Mouse (Mus musculus): Measurements from ENCODE around the gene Capn8.
"Not testable (repeated sequence)": the region's sequence is repeated elsewhere in the genome, so short reads cannot be mapped to it uniquely, and the experiment has no call there.

The Capn8 gene

DNA sequence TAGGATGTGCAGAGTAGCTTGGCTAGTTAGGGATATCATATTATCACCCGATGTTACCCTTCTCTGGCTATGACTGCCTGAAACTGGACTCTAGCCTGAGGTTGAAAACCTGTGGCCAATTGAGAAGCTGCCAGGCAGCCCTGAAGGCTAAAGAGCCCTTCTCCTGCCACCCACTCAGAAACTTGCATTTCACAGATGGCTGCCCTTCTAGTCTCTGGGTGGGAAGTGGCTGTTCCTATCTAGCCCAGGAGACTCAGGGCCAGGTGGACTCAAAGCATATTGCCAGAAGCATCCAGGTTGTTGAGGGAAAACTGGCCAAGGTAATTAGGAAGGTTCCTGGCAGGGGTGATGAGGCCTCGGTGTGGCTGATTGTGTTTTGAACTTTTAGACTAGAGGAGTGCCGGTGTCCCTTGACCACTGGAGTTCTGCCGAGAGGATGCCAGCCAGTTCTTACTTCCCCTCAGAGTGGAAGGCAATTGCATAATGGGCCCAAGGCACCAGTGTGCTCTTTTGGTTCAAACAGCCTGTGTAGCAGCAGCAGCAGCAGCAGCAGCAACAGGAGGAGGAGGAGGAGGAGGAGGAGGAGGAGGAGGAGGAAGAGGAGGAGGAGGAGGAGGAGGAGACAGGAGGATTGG lies 45.0 kb downstream of the Capn8 start:
- no peak for DNase-seq (ENCODE audit: inconsistent age in 2 of 2, low spot score in 1 of 2)

DNA sequence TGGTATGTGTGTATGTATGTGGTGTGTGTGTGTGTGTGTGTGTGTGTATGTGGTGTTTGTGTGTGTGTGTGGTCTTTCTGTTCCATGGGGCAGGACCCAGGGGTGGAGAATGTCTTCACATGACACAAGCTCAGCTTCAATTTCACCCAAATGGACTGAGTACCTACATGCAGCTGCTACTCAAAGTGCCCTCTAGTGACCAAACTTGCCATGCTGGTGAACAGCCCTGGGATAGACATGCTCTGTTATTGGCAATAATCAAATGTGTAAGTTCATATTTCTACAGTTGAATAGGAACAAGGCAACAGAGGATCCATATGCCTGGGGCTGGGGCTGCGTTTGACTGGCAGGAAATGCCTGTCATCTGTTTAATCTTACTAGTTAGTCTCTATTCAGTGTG lies 50.7 kb downstream of the Capn8 start:
- peak in 1 of 2 experiments; percentile 46 for DNase-seq (ENCODE audit: inconsistent age in 2 of 2, low spot score in 1 of 2)

- DNase-seq (ENCODE audit: inconsistent age in 2 of 2, low spot score in 1 of 2), result no peak
These were observed 53.6 kb downstream of the Capn8 start for GRCm38 (mm10) chr1:182618200-182618947.

DNA sequence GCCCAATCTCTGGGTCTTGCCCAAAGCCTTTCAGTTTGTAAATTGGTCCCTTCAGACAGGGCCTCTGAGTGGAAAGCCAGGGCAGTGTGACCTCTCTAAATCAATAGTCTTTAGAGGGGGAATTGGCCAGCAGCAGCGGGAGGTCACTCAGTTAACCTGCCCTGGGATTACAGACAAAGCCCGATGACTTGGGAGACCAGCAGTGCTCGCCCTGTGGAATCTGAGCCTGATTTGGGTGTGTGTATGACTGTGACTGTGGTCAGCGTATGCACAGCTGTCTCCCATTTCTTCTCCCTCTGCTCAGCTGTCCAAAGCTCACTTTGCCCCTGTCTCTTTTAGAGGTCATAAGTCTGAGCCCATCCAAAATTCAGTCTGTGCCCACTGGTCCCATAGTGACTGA lies 55.7 kb downstream of the Capn8 start:
- DNase-seq (ENCODE audit: inconsistent age in 2 of 2, low spot score in 1 of 2), result no peak

- DNase-seq (ENCODE audit: inconsistent age in 2 of 2, low spot score in 1 of 2), result peak; percentile 28 to 70
These were observed 56.4 kb downstream of the Capn8 start for GRCm38 (mm10) chr1:182621256-182621655.

DNA sequence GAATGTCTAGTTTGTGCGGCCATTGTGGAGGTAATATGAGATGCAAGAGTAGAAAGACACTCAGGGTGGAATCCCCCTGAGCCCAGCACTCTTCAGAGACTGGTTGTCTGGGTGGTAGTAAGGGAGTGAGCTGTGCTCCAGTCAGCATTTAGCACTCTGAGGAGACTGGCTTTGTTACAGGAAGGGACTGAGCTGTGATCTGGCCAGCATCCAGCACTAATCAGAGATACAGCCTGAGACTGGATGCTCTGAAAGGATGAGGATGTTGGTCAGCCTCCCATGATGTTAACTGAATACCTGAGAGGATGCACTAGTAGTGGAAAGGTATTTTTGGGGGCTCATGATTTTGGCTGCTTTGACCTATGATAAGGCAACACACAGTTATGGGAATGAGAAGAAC lies 61.4 kb downstream of the Capn8 start:
- no peak for DNase-seq (ENCODE audit: inconsistent age in 2 of 2, low spot score in 1 of 2)

- no peak for DNase-seq (ENCODE audit: inconsistent age in 2 of 2, low spot score in 1 of 2)
These were observed 64.4 kb downstream of the Capn8 start for GRCm38 (mm10) chr1:182629228-182629627.

GRCm38 (mm10) chr1:182633712-182634294 lies 69.0 kb downstream of the Capn8 start:
- DNase-seq (ENCODE audit: inconsistent age in 2 of 2, low spot score in 1 of 2), result no peak

DNA sequence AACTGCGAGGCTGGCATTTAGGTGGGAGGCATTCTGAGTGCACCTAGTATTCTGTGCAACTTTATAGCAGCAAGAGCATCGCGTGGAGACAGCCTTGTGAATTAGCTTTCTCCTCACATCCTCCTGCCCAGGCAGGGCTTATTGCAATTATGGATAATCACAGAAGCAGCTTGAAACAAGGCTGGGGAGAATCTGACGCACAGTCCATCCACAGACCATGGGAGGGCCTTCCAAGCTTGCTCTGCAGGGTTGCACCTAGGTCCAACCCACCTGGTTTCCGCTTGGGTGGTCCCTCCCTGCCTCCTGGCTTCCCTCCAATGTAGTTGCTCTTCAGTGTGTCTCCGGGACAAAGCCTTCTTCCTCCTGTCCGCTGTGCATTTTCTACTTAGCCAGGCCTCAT lies 74.2 kb downstream of the Capn8 start:
- DNase-seq (ENCODE audit: inconsistent age in 2 of 2, low spot score in 1 of 2), result no peak

- DNase-seq (ENCODE audit: inconsistent age in 2 of 2, low spot score in 1 of 2), result peak in 1 of 2 experiments; percentile 46
These were observed 74.6 kb downstream of the Capn8 start for GRCm38 (mm10) chr1:182639456-182639855.

DNA sequence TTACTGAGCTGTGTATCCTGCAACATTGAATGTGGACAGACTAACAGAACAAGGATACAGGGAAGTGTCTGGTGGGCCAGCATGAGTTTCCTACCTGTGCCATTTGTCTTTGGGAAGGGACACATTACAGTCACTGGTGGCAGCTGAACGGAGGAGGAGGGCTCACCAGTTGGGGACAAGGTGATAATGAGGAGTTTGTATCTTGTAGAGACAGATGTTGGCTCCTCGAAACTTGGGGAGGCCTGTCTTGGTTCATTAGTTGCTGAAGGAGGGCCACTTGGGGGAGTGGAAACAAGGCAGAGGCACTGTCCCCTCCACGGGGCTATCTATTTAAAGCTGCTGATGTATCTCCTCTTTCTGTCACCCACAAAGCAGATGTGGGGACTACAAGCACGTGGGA lies 75.3 kb downstream of the Capn8 start:
- no peak for DNase-seq (ENCODE audit: inconsistent age in 2 of 2, low spot score in 1 of 2)

GRCm38 (mm10) chr1:182642779-182643178 lies 78.0 kb downstream of the Capn8 start:
- DNase-seq (ENCODE audit: inconsistent age in 2 of 2, low spot score in 1 of 2), result no peak

- not testable (repeated sequence) for DNase-seq (ENCODE audit: inconsistent age in 2 of 2, low spot score in 1 of 2)
These were observed 79.6 kb downstream of the Capn8 start for GRCm38 (mm10) chr1:182644418-182644817.

DNA sequence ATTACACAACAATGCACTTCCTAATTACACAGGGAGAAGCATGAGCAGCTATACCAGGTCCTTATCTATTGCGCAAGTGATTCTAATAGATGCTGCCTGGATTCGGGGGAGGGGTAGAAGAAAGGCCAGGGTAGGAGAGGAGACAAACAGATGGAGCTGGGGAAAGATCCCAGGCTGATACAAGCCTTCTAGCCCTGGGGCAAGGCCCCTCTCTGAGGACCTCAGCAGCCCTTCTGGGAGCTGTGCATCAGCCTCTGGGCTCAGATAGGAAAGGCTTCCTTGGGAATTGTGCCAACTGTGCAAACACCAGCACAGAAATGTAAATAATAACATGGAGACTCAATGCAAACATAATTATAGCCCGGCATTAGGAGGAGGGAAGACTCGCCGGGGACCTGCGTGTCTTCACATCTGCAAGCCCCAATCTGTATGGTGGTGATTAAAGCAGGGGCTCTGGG lies 80.4 kb downstream of the Capn8 start:
- no peak for DNase-seq (ENCODE audit: inconsistent age in 2 of 2, low spot score in 1 of 2)

- no peak for DNase-seq (ENCODE audit: inconsistent age in 2 of 2, low spot score in 1 of 2)
These were observed 82.0 kb downstream of the Capn8 start for GRCm38 (mm10) chr1:182646796-182647195.

DNA sequence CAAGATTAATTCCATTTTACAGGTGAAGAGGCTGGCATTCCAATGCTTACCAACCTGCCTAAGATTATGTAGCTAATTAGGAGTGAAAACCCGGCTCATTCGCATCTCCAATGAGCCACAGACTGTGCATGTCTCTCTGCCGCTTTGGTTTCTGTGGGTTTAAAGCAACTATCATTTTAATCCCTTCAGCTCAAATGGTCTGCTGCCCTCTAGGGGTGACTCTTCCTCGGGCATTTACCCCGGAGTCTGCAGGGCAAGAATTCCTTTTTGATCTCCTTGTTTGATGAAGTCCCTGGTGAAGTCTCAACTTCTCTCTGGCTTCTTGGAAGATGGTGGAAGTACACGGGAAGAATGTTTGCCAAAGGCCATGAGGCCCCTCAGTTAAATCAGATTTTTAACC lies 93.0 kb downstream of the Capn8 start:
- peak; percentile 59 to 89 for DNase-seq (ENCODE audit: inconsistent age in 2 of 2, low spot score in 1 of 2)

- DNase-seq (ENCODE audit: inconsistent age in 2 of 2, low spot score in 1 of 2), result no peak
These were observed 95.6 kb downstream of the Capn8 start for GRCm38 (mm10) chr1:182660365-182660764.

GRCm38 (mm10) chr1:182663671-182664070 lies 98.9 kb downstream of the Capn8 start:
- peak; percentile 55 to 63 for DNase-seq (ENCODE audit: inconsistent age in 2 of 2, low spot score in 1 of 2)

DNA sequence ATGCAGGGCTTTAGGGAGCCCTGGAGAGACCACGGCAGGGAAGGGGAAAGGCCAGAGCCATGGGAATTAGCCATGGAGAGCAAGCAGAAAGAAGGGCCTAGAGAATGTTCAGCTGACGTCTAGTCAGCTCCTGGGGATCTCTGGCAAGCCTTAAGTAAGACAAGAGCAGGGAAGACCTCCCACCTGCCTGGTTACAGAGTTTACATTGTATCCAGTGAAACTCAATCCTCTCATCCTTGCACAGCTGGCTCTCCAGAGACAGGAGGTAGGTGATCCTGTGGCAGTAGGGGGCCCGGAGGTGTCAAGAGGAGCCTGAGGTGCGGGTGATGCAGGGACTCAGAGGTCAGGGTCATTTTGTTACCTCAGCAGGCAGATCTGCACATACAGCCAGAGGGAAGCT lies 100.0 kb downstream of the Capn8 start:
- no peak for DNase-seq (ENCODE audit: inconsistent age in 2 of 2, low spot score in 1 of 2)

DNA sequence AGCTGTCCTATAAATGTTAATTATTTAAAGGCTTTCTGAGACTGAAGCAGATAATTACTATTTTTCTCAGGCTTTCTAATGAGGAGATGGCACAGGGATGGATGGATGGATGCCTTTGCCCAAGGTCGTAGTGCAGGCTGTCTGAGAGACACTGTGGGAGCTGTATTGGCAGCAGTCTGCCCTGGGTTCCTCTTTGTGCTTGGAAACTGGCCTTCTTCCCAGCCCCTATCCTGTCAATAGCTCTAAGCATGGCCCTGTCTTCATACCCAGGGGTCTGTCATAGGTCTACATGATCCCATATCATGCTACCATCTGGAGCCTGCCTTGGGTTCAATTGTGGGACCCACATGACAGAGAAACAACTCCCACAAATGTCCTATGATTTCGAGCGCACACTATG lies 102.5 kb downstream of the Capn8 start:
- no peak for DNase-seq (ENCODE audit: inconsistent age in 2 of 2, low spot score in 1 of 2)

DNA sequence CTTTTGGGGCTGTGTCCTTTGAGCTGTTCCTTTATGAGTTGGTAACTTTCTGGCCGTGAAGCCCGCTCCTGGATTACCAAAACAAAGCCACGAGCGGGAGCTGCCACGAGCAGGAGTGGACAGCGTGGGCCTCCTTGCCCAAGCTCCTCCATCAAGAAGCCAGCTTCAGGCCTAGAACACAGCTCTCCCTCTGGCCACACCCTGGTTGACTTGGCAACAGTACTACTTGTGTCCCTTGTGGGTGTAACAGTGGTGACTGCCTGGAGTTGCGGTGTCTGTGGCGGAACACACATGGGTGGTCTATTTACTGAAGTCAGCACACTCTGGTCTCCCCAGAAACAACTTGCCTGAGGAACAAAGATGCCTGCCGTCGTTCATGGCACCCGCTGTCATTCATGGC lies 104.9 kb downstream of the Capn8 start:
- no peak for DNase-seq (ENCODE audit: inconsistent age in 2 of 2, low spot score in 1 of 2)
